Mouse (Mus musculus): ENCODE data around the gene Olfr1313.
"Not testable (repeated sequence)": the region's sequence is repeated elsewhere in the genome, so short reads cannot be mapped to it uniquely, and the experiment has no call there.

The Olfr1313 gene
- long read RNA-seq, experiment 1 = 0 reads
- long read RNA-seq, experiment 2 = 0 reads

GRCm38 (mm10) chr2:112077743-112078142, at the start of gene Olfr1313:
Olfr1313 (minus strand) TSS chr2:112077843.
- intact Hi-C loops (cut with DNase I) = no loop called here

DNA sequence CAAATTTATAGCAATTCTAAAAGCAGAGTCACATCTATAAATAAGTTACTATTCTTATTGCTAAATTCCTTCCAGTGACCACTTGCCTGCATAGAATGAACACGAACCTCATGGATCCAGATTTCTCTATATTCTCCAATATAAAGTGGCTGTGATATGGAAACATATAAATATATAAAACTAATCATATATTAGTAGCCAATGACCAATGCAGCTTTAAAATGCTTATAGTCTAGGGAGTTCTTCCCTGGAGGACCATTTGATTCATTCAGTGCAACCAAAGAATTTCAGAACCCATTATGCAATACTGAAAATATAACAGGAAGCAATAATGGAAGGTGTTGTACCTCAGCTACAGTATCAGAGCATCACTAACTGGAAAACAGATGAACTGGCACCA, 37.7 kb upstream of the Olfr1313 start, which contains the start of gene Olfr1315-ps1:
Olfr1315-ps1 (minus strand) TSS at position 101 of the 400 bp plus-strand sequence.
- intact Hi-C loops (cut with DNase I) = no loop called here

DNA sequence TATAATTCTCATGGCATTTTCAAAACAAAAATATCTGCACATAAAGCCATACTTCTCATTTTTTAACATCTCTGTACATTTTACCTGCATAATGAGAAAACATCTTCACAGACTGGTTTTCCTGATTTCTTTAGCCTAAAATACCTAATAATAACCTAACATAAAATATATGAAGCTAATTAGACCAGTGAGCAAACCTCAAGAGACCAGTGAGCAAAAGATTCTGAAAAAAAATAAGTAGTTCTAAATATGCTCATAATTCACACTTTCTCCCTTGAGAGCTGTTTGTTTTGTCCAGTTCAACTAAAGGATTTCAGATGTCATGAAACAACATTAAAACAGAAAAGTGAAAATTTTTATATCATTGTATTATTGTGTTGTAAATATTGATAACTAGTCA, 19.0 kb upstream of the Olfr1313 start, which contains the start of gene Olfr1314:
Olfr1314 (minus strand) TSS at position 101 of the 400 bp plus-strand sequence.
- intact Hi-C loops (cut with DNase I) = no loop called here

- intact Hi-C loops (cut with DNase I) = no loop called here
Measured at GRCm38 (mm10) chr2:112050138-112050537, 27.5 kb downstream of the Olfr1313 start, which contains the start of gene Olfr1312. Olfr1312 (minus strand) TSS chr2:112050238.

DNA sequence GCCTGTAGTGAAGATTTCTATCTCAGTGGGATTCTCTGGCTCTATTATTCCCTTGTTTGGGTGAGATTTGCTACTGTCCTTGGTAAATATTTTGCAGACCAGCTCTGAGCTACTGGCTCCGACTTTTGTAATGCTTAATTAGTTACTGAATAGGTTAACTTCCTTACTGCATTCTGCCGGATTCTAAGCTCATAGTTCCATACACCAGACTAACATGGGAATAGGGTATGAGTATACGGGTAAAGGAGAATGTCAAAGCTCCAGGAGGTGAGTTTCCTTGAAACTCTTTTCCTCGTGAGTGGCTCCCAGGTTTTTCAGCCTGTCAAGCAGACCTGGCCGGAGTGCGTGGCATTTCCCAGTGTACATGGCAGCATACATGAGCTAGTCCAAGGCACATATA, 50.7 kb downstream of the Olfr1313 start:
- intact Hi-C loops (cut with DNase I) = not testable (repeated sequence)

- intact Hi-C loops (cut with DNase I) = no loop called here
Measured at GRCm38 (mm10) chr2:112024312-112024711, 53.3 kb downstream of the Olfr1313 start, which contains the start of gene Olfr1311. Olfr1311 (minus strand) TSS chr2:112024412.
